Mouse (Mus musculus): ENCODE data around the gene Gpc3.

GRCm38 (mm10) chrX:52544623-52545022, 69.1 kb downstream of the Gpc3 start:
- no peak for TF ChIP-seq CTCF (IDR thresholded peaks at IDR 0.05; ENCODE audit: low read depth, low read length)
- TF ChIP-seq POLR2A (IDR thresholded peaks at IDR 0.05; ENCODE audit: borderline replicate concordance, low read depth, low read length), result no peak
